Mouse (Mus musculus): ENCODE results near the gene Neb.

The Neb gene

DNA sequence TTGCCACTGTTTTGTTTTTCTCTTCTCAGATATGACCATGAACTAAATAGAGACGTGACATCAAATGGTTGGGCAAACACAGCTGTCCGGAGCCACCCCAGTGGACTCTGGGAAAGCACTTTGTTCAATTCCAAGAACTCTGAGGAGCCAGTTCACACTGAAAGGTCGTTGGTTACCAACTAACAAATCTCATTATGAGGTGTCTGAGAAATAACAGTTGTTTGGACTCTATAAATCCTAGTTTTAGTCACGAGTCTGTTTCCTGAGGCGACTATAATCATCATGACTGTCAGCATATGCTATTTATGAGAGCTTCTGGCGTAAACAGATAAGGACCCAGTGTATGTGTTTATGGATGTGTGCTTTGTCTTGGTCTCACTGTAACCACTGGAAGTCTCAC lies 5.8 kb downstream of the Neb start:
- DNase-seq (ENCODE audit: low spot score), result no peak

DNA sequence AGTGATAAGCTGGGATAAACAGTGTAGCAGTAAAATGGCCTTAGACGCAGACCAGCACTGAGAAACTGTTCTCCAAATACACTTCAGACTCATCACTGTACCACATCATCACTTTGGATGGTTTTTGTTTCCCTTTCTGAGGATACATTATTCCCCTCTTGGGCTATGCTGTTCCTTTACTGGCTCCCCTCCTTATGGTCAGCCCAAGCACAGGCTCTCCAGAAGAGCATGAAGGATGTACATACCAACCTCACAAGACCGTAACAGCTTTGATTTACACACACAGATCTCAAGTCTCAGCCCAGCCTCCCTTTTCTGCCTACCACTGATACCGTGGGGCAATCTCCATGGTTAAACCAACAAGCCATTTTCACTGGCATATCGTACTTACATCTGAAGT lies 6.2 kb downstream of the Neb start:
- no peak for DNase-seq (ENCODE audit: low spot score)

DNA sequence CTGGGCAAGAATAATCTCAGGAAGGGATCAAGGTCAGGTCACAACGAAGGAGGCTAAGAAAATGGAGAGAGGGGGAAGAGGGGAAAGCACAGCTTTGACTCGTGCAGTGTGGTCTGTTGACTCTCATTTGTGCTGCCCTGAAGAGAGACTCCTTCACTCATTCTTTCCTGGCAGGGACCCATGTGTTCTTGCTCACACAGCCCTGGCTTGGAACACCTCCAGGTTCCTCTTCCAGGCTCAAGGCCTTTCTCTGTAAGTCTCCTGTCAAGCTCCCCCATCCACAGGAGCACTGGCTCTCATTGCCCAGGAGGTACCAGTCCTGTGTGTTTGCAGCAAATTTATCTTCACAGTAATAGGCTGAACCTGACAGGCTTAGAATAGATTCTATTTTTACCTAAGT lies 7.2 kb downstream of the Neb start:
- peak; percentile 23 for DNase-seq (ENCODE audit: low spot score)

DNA sequence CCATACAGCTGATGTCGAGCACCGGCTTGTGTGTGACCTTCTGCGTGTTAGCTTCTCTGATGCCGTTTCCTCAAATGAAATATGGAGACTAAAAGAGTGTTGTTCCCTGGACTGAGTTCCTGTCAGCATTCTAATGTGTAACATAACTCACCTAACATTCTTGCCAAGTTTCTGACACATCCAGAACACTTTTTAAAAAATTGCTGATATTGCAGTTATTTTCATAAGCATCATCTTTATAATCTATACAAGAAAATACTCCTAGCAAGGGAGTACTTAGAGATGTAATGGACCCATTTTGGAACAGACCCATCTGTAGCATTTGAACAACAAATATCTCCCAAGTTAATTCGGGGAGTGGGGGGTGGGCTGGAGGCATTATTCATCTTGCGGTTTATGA lies 8.7 kb downstream of the Neb start:
- no peak for DNase-seq (ENCODE audit: low spot score)

DNA sequence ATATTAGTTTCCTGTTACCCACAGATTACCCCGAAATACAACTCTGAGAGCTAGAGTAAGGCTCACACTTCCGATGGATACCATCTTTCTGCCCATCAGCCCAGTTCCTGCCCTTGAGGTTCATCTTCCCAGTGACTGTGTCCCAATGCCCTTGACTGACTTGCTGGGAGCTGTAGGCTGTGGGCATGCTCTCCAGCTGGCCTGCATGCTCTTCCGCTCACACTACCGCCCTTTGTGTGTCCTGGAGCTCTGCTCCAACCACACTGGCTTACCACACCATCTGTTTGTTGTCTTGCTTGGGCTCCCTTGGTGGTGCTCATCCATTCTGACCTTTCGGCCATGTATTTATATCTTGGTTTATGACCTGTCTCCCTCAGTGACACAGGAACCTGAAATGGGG lies 10.6 kb downstream of the Neb start:
- no peak for DNase-seq (ENCODE audit: low spot score)

DNA sequence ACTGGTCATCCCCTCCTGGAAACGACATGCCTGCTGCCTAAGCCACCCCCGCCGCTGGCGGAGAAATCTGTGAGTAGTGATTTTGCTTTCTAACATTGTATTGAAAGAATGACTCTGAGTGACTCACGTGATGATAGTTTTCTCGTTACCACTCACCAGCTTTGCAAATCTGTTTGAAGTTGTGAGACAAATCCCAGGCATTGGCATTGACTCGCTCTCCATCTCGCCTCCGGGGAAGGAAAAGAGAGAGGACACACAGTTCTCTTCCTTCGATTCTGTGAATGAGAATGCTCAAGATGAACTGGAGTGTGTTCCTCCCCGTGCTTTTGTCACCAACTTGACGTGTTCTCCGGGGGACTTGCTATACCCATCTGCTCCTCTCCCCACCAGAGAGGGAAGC lies 11.0 kb downstream of the Neb start:
- no peak for DNase-seq (ENCODE audit: low spot score)

DNA sequence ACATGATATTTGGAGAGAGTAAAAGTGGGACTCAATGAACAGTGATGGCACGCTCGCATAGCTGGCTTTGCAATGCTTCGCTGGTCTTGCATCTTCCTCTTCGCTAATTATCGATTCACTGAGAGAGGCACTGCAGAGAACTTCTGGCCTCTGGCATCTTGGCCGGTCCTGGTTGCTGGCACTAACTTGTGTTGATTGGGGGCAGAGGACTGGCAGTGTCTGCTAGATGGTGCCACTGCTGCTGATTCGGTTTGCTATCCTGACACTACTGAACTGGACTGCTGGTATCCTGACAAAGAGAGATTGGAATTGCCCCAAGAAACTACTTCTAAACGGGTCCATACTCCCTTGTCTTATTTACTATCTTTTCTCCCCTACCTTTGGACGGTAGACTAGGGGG lies 17.2 kb downstream of the Neb start:
- no peak for DNase-seq (ENCODE audit: low spot score)

DNA sequence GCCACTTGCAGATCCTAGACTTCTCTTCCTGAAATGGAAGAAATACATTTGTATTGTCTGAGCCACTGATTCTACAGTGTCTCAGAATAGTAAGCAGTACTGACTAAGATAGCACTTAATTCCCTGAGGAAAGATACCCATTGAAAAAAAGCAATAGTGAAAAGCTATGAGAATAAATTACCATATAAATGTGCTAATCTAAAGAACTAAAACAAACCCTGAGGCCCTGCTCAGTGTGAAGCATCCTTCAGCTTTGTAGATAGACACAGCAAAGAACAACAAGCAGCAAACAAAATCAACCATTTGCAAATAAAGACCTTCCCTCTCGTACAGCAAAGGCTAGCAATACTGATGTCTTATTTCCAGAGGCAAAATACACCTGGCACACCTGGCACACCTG lies 18.6 kb downstream of the Neb start:
- no peak for DNase-seq (ENCODE audit: low spot score)

DNA sequence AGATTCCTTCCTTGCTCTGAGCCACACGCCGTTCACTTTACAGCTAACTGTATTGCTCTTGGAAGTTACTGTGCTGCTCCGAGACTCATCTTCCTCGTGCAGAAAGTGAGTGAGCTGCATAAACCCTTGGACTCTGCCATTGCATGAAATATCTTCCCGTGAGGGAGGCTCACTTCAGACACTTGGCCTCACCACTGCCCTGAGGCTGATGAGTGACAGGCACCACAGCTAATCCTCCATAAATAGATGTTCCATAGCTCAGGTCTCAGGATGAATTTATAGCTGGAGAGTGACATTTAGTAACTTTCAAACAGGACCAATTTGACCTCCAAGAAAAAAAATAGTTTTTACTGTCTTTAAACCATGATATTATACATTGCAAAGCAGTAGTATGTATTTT lies 20.1 kb downstream of the Neb start:
- DNase-seq (ENCODE audit: low spot score), result no peak

DNA sequence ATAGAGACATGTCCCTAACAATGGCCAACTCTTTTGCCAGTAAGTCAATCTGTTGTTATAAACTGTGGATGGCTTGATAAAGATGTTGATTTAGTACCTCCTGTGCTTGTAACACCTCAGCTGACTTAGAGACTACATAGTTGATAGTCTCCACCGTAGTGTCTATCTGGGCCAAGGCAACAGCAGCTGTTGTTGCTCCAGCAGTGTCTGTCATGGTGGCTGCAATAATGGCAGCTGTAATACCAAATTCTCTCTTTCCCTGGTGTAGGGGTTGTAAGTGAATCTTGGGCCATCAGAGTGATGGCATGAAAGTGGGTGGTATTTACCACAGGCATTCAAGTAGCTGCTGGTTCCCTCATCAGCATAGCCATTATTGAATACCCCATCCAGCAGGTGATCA lies 27.2 kb downstream of the Neb start:
- DNase-seq (ENCODE audit: low spot score), result no peak

DNA sequence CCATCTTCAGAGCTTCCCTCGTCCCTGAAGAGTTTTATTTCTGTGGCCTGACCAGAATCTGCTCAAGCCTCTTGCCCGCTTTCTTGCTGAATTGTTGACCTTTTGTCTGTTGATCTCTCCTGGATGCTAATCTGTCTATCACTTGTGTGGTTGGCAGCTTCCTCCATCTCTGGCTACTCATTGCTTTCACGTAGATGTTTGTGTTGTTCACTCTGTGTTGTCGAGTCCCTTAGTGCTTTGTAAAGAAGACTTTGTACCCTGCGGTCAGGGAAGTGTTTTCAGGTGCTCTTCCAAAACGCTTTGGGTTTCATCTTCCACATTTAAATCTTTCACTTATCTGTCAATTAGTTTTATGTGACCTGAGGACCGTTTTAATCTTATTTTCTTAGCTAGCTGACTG lies 37.3 kb downstream of the Neb start:
- no peak for DNase-seq (ENCODE audit: low spot score)

DNA sequence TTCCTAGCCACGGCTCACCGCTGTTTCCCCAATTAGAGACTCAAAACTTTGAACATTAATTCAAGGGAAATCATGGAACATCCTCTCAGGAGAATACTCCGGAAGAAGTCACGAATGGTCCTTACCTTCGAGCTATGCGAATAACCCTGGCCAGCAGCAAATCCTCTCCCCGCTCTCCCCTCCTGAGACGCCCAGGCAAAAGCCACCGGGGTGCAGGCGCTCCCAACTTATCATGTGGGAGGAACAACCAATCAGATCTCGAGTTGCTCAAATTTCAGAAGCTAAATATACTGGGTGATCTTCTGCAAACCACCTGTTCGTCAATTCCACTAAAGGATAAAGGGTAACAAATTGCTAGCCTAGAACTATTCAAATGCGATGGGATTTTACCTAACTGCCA lies 42.7 kb downstream of the Neb start:
- DNase-seq (ENCODE audit: low spot score), result no peak

DNA sequence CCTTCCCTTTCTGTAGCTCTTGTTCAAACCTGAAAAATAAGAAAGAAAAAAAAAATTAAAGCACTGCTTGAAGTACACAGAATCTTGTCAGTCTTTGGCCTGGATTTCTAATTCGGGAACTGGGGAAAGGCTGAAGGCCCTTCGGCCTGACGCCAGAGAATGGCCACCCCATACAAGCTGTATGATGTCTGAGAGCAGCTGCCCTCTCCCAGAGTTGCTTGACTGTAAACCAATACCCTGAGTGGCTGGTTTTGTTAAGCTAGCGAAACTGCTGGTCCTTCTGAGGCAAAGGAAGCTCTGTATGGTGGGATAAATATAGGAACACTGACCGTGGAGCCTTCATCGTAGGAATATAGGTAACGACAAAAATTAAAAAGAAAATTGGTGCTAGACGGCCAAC lies 43.2 kb downstream of the Neb start:
- no peak for DNase-seq (ENCODE audit: low spot score)

DNA sequence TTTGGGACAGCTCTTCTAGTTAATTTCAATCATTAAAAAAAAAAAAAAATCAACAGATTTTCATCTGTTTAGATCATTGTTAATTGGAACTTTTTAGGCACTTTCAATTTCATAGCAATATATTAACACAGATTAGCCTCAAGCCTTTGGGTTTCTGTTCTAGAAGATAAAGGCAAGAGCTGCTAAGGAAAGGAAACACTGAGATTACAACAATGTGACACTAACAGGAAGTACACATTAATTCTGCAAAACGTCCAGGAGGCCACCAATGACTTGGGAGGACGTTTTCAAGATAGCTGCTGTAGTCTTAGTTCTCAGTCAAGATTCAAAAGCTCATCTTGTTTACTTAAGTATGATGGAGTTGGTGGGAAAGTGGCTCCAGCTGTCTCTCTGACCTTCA lies 44.7 kb downstream of the Neb start:
- DNase-seq (ENCODE audit: low spot score), result no peak

DNA sequence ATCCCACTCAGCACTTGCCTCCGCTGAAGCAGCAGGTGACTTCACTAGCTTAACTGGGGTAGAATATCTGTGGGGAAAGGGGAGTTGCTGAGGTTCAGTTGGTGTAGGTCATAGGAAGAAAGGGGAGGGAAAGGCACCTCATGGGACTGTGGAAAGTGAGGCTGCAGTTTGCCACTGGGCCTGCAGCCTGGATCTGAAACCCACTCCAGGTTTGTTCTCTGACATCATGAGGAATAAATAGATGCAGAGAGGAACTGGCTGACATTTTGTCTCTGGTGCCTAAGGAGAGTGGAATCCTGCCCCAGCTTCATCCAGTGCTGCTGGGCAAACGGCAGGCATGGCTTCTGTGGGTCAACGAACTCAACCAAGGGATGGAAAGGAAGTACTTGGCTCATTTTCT lies 46.5 kb downstream of the Neb start:
- DNase-seq (ENCODE audit: low spot score), result no peak

DNA sequence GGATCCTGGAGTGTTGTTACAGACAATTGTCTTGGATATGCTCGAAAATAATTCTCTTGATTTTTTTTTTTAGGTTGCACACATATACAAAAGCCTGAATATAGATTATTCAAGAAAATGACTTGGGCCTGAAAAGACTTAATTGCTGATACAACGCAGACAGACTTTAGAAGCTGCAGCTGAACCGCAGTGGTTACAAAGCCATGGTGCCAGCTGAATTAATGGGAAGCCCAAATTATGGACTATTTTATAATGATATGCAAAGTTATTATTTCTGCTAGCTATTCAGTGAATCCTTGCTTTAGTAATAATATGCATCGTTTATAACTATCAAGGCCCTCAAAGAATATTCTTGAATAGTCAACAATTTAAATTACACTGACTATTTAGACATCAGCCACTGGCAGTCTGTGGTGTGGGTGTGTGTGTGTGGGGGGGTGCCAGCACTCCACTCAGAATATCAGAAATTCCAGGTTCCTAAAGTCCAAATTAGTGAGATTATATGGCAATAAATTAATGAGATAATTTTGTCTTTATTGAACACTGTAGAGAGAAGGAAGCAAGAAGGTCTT lies 50.9 kb downstream of the Neb start:
- no peak for DNase-seq (ENCODE audit: low spot score)

DNA sequence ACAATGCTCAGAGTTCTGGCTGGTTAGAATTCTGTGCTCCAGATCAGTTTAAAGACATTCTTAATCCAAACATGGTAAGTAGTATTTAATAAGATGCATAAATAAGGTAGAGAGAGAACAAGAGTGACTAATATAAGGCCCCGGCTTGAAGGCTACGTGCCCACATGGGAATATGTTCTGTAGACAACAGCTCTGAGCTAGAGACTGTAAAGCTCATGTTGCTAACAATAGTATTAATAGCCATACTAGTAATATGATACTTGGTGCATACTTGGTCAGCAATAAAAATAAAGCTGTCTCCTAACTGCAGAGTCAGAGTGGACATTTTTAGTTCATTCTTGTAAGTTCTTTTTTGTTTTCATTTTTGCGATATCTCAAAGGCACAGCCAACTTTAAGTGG lies 56.4 kb downstream of the Neb start:
- DNase-seq (ENCODE audit: low spot score), result no peak

DNA sequence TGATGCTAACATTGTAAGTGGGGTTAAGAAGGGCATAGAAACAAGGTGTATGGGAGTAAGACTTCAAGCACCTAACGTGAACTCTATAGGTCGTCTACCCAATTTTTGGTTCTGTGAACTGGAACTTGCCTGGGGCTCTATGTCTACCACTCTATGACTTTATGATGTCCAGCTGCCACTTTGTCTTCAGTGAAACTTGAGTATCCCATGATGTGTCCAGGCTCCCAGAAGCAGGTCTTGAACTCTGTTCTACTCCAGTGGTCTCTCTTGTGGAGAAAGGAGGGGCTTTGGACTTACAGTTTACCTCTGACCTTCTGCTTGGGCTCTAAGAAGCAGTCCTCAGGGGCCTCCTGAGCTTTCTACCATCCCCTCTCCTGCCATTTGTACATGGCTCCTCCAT lies 58.1 kb downstream of the Neb start:
- no peak for DNase-seq (ENCODE audit: low spot score)

DNA sequence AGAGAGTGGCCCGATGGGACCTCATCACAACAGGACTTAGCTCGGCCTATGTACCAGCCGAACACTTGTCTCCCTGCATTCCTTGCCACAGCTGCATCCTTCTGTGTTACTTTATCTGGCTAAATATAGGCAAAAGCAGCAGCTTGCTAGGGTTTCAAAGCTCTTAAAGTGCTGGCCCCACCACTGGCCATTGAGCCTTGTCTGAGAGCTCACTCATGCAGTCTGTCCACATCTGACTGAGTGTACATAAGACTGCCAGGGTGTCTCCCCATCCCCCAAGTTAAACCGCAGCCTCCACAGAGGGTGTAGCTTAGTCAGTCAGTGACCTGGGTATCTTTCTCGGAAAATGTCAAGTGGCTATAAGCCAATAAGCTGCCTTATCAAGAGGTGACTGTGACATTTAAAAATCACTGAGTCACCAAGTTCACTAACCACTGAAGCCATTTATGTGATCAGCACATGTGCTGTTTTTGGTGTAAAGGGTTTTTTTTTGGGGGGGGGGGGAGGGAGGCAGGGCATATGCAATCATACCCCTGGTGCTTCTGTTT lies 59.2 kb downstream of the Neb start:
- no peak for DNase-seq (ENCODE audit: low spot score)

DNA sequence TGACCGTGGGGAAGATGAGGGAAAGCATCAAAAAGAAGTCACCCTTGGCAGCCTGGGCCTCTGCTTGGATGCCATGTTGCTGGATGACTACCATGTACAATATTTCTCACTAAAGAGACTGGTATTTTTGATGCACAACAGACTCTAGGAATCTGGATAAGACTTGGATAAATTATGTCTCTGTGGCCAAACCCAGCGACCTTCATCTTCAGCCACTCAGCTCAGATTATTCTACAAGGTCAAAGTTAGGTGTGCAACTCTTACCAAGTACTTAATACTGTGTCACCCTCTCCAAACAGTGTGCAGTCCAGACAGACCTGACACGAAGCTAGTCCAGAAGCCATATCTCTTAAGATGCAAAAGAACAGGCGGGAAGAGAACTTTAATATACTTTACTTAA lies 60.8 kb downstream of the Neb start:
- DNase-seq (ENCODE audit: low spot score), result no peak

DNA sequence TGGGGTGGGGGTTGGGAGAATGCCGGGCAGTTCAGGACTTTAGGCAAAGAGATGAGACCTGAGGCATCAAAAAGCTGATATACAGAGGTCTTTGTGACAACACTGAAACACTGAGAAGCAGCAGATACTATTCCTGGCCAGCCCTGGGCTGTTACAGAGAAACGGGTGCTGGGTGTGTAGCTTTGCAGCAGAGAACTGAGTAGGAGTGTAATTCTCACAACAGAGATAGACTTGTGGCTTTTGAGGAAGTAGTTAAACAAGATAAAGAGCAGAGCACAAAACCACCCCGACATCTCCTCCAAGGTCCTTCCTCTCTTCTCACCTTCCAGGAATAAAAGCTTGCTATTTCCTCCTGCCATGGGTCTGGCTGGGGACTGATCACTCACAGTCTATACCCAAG lies 62.5 kb downstream of the Neb start:
- DNase-seq (ENCODE audit: low spot score), result no peak

DNA sequence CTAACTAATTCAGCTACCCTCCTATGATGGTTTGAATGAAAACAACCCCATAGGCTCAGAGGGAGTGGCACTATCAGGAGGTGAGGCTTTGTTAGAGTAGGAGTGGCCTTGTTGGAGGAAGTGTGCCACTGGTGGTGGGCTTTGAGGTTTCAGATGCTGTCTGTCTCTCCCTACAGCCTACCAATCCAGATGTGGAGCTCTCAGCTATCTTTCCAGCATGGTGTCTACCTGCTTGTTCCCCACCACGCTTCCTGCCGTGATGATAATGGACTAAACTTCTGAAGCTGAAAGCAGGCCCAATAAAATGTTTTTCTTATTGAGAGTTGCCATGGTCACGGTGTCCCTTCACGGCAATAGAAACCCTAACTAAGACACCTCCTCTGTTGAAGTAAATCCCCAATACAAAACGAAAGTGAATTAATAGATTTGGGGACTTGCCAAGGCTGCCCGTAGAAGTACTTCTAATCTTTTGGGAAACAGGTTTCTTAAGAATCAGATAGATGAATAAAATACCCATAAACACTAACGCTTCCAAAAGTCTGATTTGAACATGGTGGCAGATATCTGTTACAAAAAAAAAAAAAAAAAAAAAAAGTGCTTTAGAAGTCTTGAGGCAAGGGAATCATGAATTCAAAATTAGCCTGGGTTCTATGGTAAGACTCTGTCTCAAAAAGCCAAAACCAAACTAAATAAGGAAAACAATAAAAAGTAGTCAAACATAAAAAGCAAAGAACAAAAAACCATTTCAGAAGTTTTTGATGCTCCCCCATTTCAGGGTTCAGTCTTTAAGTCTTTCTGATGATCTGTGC lies 63.1 kb downstream of the Neb start:
- no peak for DNase-seq (ENCODE audit: low spot score)

DNA sequence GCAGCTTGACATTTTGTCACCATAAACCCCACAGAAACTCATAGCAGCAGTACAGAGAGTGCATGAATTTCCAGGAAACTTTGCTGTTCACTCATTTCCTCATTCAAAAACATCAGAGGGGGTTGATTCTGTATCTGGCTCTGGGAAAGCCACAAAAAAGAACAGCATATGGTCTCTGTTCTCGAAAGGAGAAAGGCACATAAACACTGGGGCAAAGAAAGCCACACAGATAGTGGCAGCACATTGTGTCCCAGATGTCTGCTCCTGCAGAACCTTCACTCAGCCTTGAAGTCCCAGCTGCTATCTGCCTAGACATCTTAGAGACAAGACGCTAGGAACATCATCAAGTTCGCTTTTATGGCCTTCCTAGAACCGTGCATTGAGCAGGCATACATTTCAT lies 67.5 kb downstream of the Neb start:
- no peak for DNase-seq (ENCODE audit: low spot score)

DNA sequence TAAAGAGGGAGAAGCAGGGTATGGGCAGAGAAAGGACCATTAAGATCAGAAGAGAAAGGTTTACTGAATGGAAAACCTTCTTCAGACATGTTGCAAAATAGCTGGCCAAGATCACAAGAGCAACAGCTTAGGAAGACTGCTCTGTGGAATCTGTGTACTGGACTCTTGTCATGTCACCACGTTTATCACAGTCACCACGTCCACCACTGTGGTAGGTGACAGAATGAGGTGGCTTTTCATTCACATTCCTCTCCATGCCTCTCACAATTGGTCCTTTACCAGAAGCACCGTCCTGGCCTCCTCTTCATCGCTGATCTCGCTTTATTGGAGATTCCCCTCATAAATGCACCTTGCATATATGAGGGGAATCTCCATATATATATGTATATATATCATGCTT lies 71.6 kb downstream of the Neb start:
- DNase-seq (ENCODE audit: low spot score), result no peak

Data from urinary bladder, postnatal 25 days (tissue).